Mouse (Mus musculus) liver, embryonic 16.5 days (tissue): ENCODE measurements around the gene Smg6. TPM values are rescaled to one million over a fixed set of nuclear protein-coding genes. Genes with fewer than 3 reads are reported as not detected.
"Not testable (repeated sequence)": the region's sequence is repeated elsewhere in the genome, so short reads cannot be mapped to it uniquely, and the experiment has no call there.

ENCODE experiments used
- ATAC-seq: fragments of 200-750 bp; cut with Nextera tagmentation; 2 replicates; pipeline ENCODE4 v1.8.0; 2017; ENCODE audit warnings: low read depth, mild to moderate bottlenecking, moderate number of reproducible peaks, moderate library complexity
- H3K27ac ChIP-seq: fragments of 300-500 bp; sonication (generic); 2 replicates; pipeline ENCODE4 v1.5.1; 2014; ENCODE audit warnings: mild to moderate bottlenecking, low read length
- H3K27me3 ChIP-seq: fragments of 300-500 bp; sonication (generic); 2 replicates; pipeline ENCODE4 v1.6.1; 2014; ENCODE audit warnings: low read depth, low read length, mixed read lengths; ENCODE audit not compliant: control insufficient read depth, insufficient read depth
- H3K36me3 ChIP-seq: fragments of 300-500 bp; sonication (generic); 2 replicates; pipeline ENCODE4 v1.6.1; 2014; ENCODE audit warnings: mild to moderate bottlenecking; ENCODE audit not compliant: control insufficient read depth, insufficient read depth
- H3K4me1 ChIP-seq: fragments of 300-500 bp; sonication (generic); 2 replicates; pipeline ENCODE4 v1.6.1; 2014; ENCODE audit warnings: low read depth, low read length, mixed read lengths; ENCODE audit not compliant: control insufficient read depth
- H3K4me2 ChIP-seq: fragments of 300-500 bp; sonication (generic); 2 replicates; pipeline ENCODE4 v1.6.1; 2014; ENCODE audit warnings: low read depth, low read length, mixed read lengths
- H3K4me3 ChIP-seq: fragments of 300-500 bp; sonication (generic); 2 replicates; pipeline ENCODE4 v1.5.1; 2014; ENCODE audit warnings: low read depth, mild to moderate bottlenecking, low read length
- H3K9ac ChIP-seq: fragments of 300-500 bp; sonication (generic); 2 replicates; pipeline ENCODE4 v1.6.1; 2014; ENCODE audit warnings: low read depth, low read length
- H3K9me3 ChIP-seq: fragments of 300-500 bp; sonication (generic); replicated peaks from 2 replicates; pipeline ENCODE4 v1.6.1; 2016; ENCODE audit warnings: low read length; ENCODE audit not compliant: control insufficient read depth
- WGBS: fragments of 180-500 bp; shearing (Covaris S2); extraction: QIAGEN DNeasy Blood & Tissue Kit; methylation state at CpG from one replicate; pipeline ENCODE4 v1.1.7; 2014; ENCODE audit not compliant: insufficient replicate concordance; 5-methylcytosine and 5-hydroxymethylcytosine counted together
- polyA plus RNA-seq: library from polyadenylated mRNA; unstranded; fragments of >200 nt; fragmentation: Nextera tagmentation; extraction: Ambion mirVana; gene quantifications from 2 replicates; pipeline ENCODE4 v1.2.1, GENCODE M21; 2015

The Smg6 gene
- polyA plus RNA-seq, 1 experiment from 2014 or later: 5.5 TPM

DNA sequence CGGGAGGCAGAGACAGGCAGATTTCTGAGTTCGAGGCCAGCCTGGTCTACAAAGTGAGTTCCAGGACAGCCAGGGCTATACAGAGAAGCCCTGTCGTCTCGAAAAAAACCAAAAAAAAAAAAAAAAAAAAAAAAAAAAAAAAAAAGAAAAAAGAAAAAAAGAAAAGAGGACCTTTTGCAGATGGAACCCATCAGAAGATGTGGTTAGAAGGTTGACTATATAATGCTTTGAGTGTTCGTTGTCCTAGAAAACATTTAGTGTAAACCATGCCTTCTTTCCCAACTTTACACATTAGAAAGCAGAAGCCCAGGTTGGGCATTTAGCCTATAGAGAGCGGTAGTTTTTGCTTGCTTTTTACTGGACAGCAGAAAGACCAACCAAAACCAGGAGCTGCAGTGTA, 249.0 kb downstream of the Smg6 start:
- peaks cover 51% of the 10 kb centered on the region for H3K27me3 ChIP-seq
- H3K27ac ChIP-seq, H3K4me3 ChIP-seq, H3K4me2 ChIP-seq, H3K36me3 ChIP-seq, ATAC-seq, H3K9me3 ChIP-seq, H3K9ac ChIP-seq: not testable (repeated sequence)
- peaks cover 40% of the 10 kb centered on the region for H3K4me1 ChIP-seq
- WGBS: 52% methylated on average over 6 of the region's 6 CpGs

DNA sequence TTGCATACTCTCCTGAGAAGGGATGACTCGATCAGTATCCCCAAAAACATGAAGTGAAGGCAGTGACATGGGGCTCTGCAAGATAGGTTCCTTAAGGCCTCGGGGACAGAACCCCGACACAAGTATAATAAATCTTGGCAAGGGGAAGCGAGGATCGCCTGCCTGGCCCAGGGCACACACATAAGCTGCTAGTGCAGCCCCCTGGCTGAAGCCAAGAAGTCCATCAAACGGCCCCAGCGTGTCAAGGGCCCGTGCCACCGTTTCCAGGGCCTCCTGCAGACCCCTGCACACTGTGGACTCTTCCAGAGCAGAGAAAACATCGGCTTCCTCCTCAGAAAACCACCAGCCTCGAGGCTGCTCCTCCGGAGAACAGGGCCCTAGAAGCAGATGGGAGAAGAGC, 252.4 kb downstream of the Smg6 start:
- Histone ChIP-seq H3K36me3 (peaks cover 4% of the 10 kb centered on the region), H3K4me2 (peak overlapping the region; percentile 79), H3K4me3 (peak overlapping the region; percentile 86), H3K27me3 (peaks cover 16% of the 10 kb centered on the region), H3K27ac (0 out of 2 replicates have a peak overlapping the region, but pooled peaks have one; percentile 65), H3K4me1 (peaks cover 22% of the 10 kb centered on the region), H3K9me3 (no peaks in the 10 kb centered on the region), H3K9ac (peak overlapping the region; percentile 85)
- 46% methylated on average over 12 of the region's 12 CpGs for WGBS
- ATAC-seq: no peak

DNA sequence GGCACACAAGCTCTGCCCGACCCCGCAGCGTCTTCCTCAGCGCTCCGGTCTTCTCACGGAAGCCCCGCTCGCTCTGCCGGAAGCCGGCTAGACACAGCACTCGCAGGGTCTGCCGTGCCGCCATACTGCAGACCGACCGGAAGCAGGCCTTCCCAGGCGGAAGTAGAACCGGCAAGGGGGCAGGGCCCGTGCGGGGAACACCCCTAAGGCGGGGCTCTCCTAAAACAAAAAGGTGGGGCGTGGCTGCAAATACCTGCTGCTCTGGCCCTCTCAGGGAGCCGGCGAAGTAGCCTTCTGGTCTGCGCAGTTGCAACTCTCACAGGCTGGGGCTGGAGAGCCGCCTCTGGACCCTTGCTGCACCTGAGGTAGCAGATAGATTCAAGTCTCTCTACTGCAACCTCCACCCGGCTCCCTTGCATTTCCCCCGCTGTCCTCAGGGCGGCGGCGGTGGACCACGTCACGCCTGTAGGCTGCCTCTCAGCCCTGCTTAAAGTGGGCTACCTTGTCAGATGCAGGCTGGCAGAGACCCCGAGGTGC, 253.1 kb downstream of the Smg6 start, which contains the start of gene Ovca2:
TSS of gene Ovca2 (minus strand) at position 164 of the 537 bp plus-strand sequence.
- Histone ChIP-seq H3K9ac (peak within 1 kb of the TSS; percentile 85), H3K27me3 (peaks cover 9% of the 10 kb centered on the region), H3K27ac (peak within 1 kb of the TSS; percentile 65), H3K4me3 (peak within 1 kb of the TSS; percentile 86), H3K36me3 (peaks cover 6% of the 10 kb centered on the region), H3K4me2 (peak within 1 kb of the TSS; percentile 79), H3K9me3 (no peaks in the 10 kb centered on the region), H3K4me1 (peaks cover 15% of the 10 kb centered on the region)
- ATAC-seq: peak; percentile 95
- WGBS: under 1% methylated on average over 33 of the region's 33 CpGs

DNA sequence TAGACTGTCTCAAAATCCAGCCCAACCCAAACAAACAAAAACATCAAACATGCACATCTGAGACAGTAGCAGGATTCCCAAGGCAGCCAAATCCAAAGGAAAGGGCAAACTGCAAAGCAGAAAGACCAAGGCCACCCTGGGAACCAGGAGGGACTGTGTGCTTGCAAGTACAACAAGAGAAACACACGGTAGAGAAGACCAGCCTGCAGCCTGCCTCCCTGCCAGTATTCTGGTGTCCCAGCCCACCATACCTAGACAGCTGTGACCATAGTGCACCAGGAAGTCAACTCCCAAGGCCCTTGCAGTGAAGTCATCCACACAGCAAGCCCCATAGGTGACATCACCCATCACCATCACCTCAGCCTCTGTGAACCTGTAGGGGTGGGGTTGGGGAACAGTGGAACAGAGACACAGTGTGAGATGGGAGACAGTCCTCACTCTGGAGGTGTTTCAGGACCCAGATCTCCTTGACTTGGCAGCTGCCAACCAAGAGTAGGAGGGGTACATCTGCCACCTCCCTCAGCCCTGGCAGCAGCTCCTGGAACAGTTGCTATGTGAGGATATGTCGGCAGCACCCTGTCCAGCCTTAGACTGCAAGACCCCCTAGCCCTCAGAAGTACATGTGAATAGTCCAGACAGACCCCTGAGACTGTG, 258.4 kb downstream of the Smg6 start:
- no peaks in the 10 kb centered on the region for H3K27me3 ChIP-seq
- no peak overlapping the region for H3K4me3 ChIP-seq
- H3K9ac ChIP-seq: no peak overlapping the region
- peaks cover 6% of the 10 kb centered on the region for H3K36me3 ChIP-seq
- H3K27ac ChIP-seq: no peak overlapping the region
- H3K9me3 ChIP-seq: no peaks in the 10 kb centered on the region
- no peak overlapping the region for H3K4me2 ChIP-seq
- no peak for ATAC-seq
- 69% methylated on average over 2 of the region's 2 CpGs for WGBS
- H3K4me1 ChIP-seq: peaks cover 6% of the 10 kb centered on the region

GRCm38 (mm10) chr11:75184573-75184972, 258.9 kb downstream of the Smg6 start:
- peaks cover 10% of the 10 kb centered on the region for H3K4me1 ChIP-seq
- no peak overlapping the region for H3K27ac ChIP-seq
- WGBS: 78% methylated on average over 5 of the region's 5 CpGs
- H3K4me2 ChIP-seq: no peak overlapping the region
- ATAC-seq: no peak
- no peak overlapping the region for H3K9ac ChIP-seq
- H3K9me3 ChIP-seq: no peaks in the 10 kb centered on the region
- H3K27me3 ChIP-seq: no peaks in the 10 kb centered on the region
- H3K36me3 ChIP-seq: peaks cover 6% of the 10 kb centered on the region
- no peak overlapping the region for H3K4me3 ChIP-seq

DNA sequence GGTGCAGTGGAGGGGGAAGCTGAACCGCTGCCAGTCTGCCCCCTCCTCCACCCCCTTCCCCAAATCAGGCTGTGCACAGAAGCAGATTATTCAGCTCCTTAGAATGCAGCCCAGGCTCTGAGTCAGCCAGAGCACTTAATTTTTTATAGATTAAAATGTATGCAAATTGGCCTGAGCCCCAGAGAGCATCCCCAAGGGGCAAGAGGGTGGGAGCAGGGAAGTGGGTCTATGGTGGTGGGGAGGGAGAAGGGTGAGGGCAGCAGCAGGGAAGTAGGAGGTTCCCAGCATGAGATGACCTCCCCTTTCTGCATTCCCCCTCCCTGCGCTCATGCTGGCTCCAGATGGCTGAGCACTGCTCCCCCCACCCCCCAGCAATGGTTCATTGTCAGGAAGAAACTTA, 259.4 kb downstream of the Smg6 start:
- whole genome bisulfite sequencing: 79% methylated on average over 2 of the region's 2 CpGs
- Histone ChIP-seq H3K9me3 (no peaks in the 10 kb centered on the region), H3K4me2 (no peak overlapping the region), H3K4me3 (no peak overlapping the region), H3K4me1 (peaks cover 14% of the 10 kb centered on the region), H3K9ac (no peak overlapping the region), H3K36me3 (peaks cover 6% of the 10 kb centered on the region), H3K27ac (no peak overlapping the region), H3K27me3 (no peaks in the 10 kb centered on the region)
- ATAC-seq: no peak

DNA sequence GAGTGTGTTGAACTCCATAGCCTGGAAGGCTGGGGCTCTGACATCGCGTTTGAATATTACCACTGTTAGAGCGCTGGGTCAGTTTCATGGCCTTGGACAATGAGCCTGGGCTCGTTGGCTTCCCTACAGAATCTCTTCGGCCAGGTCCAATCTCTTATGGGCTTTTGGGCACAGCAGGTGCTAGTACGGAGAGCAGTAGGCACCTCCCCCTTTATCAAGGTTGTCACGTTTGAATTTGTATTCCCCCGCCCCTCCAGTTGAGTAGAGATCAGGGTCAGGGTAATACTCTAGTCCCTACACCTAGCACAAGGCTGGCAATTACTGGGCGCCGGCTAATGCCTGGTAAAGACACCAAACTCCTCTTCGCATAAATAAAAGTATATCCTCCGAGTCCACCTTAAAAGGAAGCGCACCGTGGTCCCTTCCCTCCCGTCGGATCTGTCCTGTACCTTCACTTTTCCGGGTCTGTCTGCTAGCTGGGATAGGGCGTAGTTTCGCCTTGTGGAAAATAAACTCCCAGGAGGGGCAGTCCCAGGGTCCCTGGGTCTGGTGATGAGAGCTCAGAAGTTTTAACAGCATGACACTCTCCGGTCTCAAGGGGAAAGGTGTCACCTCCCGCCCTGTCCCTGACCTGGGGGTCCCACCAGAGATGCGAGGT, 264.2 kb downstream of the Smg6 start:
- under 1% methylated on average over 22 of the region's 22 CpGs for WGBS
- Histone ChIP-seq H3K9ac (peak overlapping the region; percentile 68), H3K4me2 (peak overlapping the region; percentile 89), H3K36me3 (no peaks in the 10 kb centered on the region; the same call in 1 of the 2 replicates), H3K27me3 (peaks cover 30% of the 10 kb centered on the region), H3K4me3 (peak overlapping the region; percentile 85), H3K27ac (peak overlapping the region; percentile 67), H3K9me3 (no peaks in the 10 kb centered on the region), H3K4me1 (peaks cover 37% of the 10 kb centered on the region)
- ATAC-seq: peak; percentile 71

DNA sequence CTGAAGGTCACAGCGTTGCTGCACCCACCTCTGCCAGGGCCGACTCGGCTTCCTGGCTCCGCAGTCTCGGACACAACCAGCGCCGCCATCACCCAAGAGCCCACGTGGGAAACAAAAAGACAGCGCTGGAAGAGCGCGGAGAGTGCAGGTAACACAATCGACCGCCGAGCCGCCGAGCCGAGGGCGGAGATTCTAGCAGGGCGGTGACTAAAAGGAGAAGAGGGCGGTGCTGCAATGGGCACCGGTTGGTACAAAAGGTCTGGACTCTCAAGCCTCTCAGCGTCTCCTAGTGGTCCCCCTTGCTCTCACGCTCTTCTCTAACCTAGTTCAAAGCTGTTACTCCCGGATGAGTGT, 264.7 kb downstream of the Smg6 start:
- peak overlapping the region; percentile 68 for H3K9ac ChIP-seq
- ATAC-seq: peak; percentile 83

DNA sequence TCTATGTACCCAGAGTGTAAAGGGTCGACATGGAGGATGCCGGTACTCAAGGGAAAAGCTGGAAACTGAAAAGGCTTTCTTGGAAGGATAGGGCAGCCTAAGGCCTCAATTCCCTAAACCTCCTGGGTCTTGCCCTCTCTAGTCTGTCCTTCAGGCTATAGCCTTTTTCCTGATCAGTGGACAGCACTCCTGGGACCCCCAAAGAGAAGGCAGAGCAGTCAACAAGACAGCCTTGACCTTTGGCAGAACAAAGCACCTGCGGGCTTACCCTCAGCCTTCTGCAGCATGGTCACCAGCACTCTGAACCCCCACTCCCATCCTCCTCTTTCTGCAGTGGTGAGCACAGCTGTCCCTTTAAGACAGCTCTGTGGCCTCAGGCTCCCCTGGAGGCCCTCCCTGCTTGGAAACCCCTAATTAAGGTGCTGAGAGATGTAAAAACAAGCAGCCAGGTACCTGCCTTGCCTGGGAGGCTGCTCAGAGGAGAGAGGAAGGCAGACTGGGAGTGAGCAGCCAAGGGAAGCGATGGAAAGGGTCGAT, 265.4 kb downstream of the Smg6 start, which contains the start of gene Dph1:
TSS of gene Dph1 (minus strand) at position 337 of the 537 bp plus-strand sequence.
- peak within 1 kb of the TSS; percentile 67 for H3K27ac ChIP-seq
- no peaks in the 10 kb centered on the region for H3K36me3 ChIP-seq
- ATAC-seq: no peak
- H3K4me1 ChIP-seq: peaks cover 39% of the 10 kb centered on the region
- no peaks in the 10 kb centered on the region for H3K9me3 ChIP-seq
- H3K4me2 ChIP-seq: peak within 1 kb of the TSS; percentile 89
- H3K9ac ChIP-seq: peak within 1 kb of the TSS; percentile 68
- H3K27me3 ChIP-seq: peaks cover 42% of the 10 kb centered on the region
- 46% methylated on average over 5 of the region's 5 CpGs for WGBS
- H3K4me3 ChIP-seq: peak within 1 kb of the TSS; percentile 85

More for the DNA sequence above, 264.7 kb downstream of the Smg6 start:
- no peaks in the 10 kb centered on the region for H3K9me3 ChIP-seq
- H3K27me3 ChIP-seq: peaks cover 35% of the 10 kb centered on the region
- H3K4me3 ChIP-seq: peak overlapping the region; percentile 85
- H3K4me1 ChIP-seq: peaks cover 39% of the 10 kb centered on the region
- H3K36me3 ChIP-seq: no peaks in the 10 kb centered on the region; the same call in 1 of the 2 replicates
- H3K27ac ChIP-seq: peak overlapping the region; percentile 67
- H3K4me2 ChIP-seq: peak overlapping the region; percentile 89
- under 1% methylated on average over 24 of the region's 24 CpGs for WGBS
